Mouse (Mus musculus): ENCODE measurements at regions not wholly inside any gene's neighbourhood (a gene's known extent, or its start where the extent isn't known, plus 50 kb on each side); places are given as distances from the start of the nearest gene placed in this dataset.
"Not testable (repeated sequence)": the region's sequence is repeated elsewhere in the genome, so short reads cannot be mapped to it uniquely, and the experiment has no call there.

- no peaks in the 10 kb centered on the region for H3K27me3 ChIP-seq (ENCODE audit: control insufficient read depth, insufficient read depth, low read length)
- TF ChIP-seq POLR2A (IDR thresholded peaks at IDR 0.05; ENCODE audit: control insufficient read depth, low read depth, low read length) (no peak), CTCF (IDR thresholded peaks at IDR 0.05; ENCODE audit: control insufficient read depth, insufficient read depth, insufficient replicate concordance, low read depth, low read length) (no peak)
- no peaks in the 10 kb centered on the region for H3K36me3 ChIP-seq (ENCODE audit: control insufficient read depth, insufficient read depth, low read length)
Measured at GRCm38 (mm10) chr14:90334541-90334940, 1863.3 kb upstream of the Pcdh20 start.

GRCm38 (mm10) chr14:90295456-90295855, 1824.3 kb upstream of the Pcdh20 start:
- not testable (repeated sequence) for H3K36me3 ChIP-seq (ENCODE audit: control insufficient read depth, insufficient read depth, low read length); H3K27ac ChIP-seq (ENCODE audit: control insufficient read depth, insufficient read depth, low read depth, low read length); H3K4me1 ChIP-seq (ENCODE audit: control insufficient read depth, insufficient read depth, low read length); H3K27me3 ChIP-seq (ENCODE audit: control insufficient read depth, insufficient read depth, low read length); H3K4me3 ChIP-seq (ENCODE audit: control insufficient read depth, low read depth, low read length)

More at GRCm38 (mm10) chr14:90334541-90334940, 1863.3 kb upstream of the Pcdh20 start:
- Histone ChIP-seq H3K27ac (ENCODE audit: control insufficient read depth, insufficient read depth, low read depth, low read length) (no peak overlapping the region), H3K4me3 (ENCODE audit: control insufficient read depth, low read depth, low read length) (no peak overlapping the region), H3K4me1 (ENCODE audit: control insufficient read depth, insufficient read depth, low read length) (no peaks in the 10 kb centered on the region)

- H3K4me1 ChIP-seq (ENCODE audit: control insufficient read depth, insufficient read depth, low read length), result no peaks in the 10 kb centered on the region
- no peak for TF ChIP-seq POLR2A (IDR thresholded peaks at IDR 0.05; ENCODE audit: control insufficient read depth, low read depth, low read length)
- no peak for TF ChIP-seq CTCF (IDR thresholded peaks at IDR 0.05; ENCODE audit: control insufficient read depth, insufficient read depth, insufficient replicate concordance, low read depth, low read length)
- no peaks in the 10 kb centered on the region for H3K27me3 ChIP-seq (ENCODE audit: control insufficient read depth, insufficient read depth, low read length)
- H3K36me3 ChIP-seq (ENCODE audit: control insufficient read depth, insufficient read depth, low read length), result no peaks in the 10 kb centered on the region
- no peak overlapping the region for H3K4me3 ChIP-seq (ENCODE audit: control insufficient read depth, low read depth, low read length)
- H3K27ac ChIP-seq (ENCODE audit: control insufficient read depth, insufficient read depth, low read depth, low read length), result no peak overlapping the region
Measured at GRCm38 (mm10) chr14:90246042-90246441, 1774.8 kb upstream of the Pcdh20 start.

- H3K4me1 ChIP-seq (ENCODE audit: control insufficient read depth, insufficient read depth, low read length), result no peaks in the 10 kb centered on the region
- no peaks in the 10 kb centered on the region for H3K36me3 ChIP-seq (ENCODE audit: control insufficient read depth, insufficient read depth, low read length)
- TF ChIP-seq CTCF (IDR thresholded peaks at IDR 0.05; ENCODE audit: control insufficient read depth, insufficient read depth, insufficient replicate concordance, low read depth, low read length), result no peak
- no peak for TF ChIP-seq POLR2A (IDR thresholded peaks at IDR 0.05; ENCODE audit: control insufficient read depth, low read depth, low read length)
- no peak overlapping the region for H3K27ac ChIP-seq (ENCODE audit: control insufficient read depth, insufficient read depth, low read depth, low read length)
- no peak overlapping the region for H3K4me3 ChIP-seq (ENCODE audit: control insufficient read depth, low read depth, low read length)
- no peaks in the 10 kb centered on the region for H3K27me3 ChIP-seq (ENCODE audit: control insufficient read depth, insufficient read depth, low read length)
Measured at GRCm38 (mm10) chr14:90232661-90233060, 1761.5 kb upstream of the Pcdh20 start.

GRCm38 (mm10) chr14:90200294-90200693, 1729.1 kb upstream of the Pcdh20 start:
- no peaks in the 10 kb centered on the region for H3K36me3 ChIP-seq (ENCODE audit: control insufficient read depth, insufficient read depth, low read length)
- no peak for TF ChIP-seq POLR2A (IDR thresholded peaks at IDR 0.05; ENCODE audit: control insufficient read depth, low read depth, low read length)
- H3K27me3 ChIP-seq (ENCODE audit: control insufficient read depth, insufficient read depth, low read length), result no peaks in the 10 kb centered on the region
- H3K4me1 ChIP-seq (ENCODE audit: control insufficient read depth, insufficient read depth, low read length), result no peaks in the 10 kb centered on the region
- no peak overlapping the region for H3K4me3 ChIP-seq (ENCODE audit: control insufficient read depth, low read depth, low read length)
- no peak overlapping the region for H3K27ac ChIP-seq (ENCODE audit: control insufficient read depth, insufficient read depth, low read depth, low read length)

- TF ChIP-seq CTCF (IDR thresholded peaks at IDR 0.05; ENCODE audit: control insufficient read depth, insufficient read depth, insufficient replicate concordance, low read depth, low read length) (no peak), POLR2A (IDR thresholded peaks at IDR 0.05; ENCODE audit: control insufficient read depth, low read depth, low read length) (no peak)
- H3K36me3 ChIP-seq (ENCODE audit: control insufficient read depth, insufficient read depth, low read length), result no peaks in the 10 kb centered on the region
Measured at GRCm38 (mm10) chr14:90197791-90198190, 1726.6 kb upstream of the Pcdh20 start.

GRCm38 (mm10) chr14:90172729-90173128, 1701.5 kb upstream of the Pcdh20 start:
- no peak overlapping the region for H3K4me3 ChIP-seq (ENCODE audit: control insufficient read depth, low read depth, low read length)
- peak overlapping the region; percentile 44 for H3K27ac ChIP-seq (ENCODE audit: control insufficient read depth, insufficient read depth, low read depth, low read length)
- H3K27me3 ChIP-seq (ENCODE audit: control insufficient read depth, insufficient read depth, low read length), result no peaks in the 10 kb centered on the region
- TF ChIP-seq POLR2A (IDR thresholded peaks at IDR 0.05; ENCODE audit: control insufficient read depth, low read depth, low read length) (no peak), CTCF (IDR thresholded peaks at IDR 0.05; ENCODE audit: control insufficient read depth, insufficient read depth, insufficient replicate concordance, low read depth, low read length) (no peak)
- H3K36me3 ChIP-seq (ENCODE audit: control insufficient read depth, insufficient read depth, low read length), result no peaks in the 10 kb centered on the region
- no peaks in the 10 kb centered on the region; the same call in 1 of the 2 replicates for H3K4me1 ChIP-seq (ENCODE audit: control insufficient read depth, insufficient read depth, low read length)

More at GRCm38 (mm10) chr14:90197791-90198190, 1726.6 kb upstream of the Pcdh20 start:
- no peaks in the 10 kb centered on the region for H3K4me1 ChIP-seq (ENCODE audit: control insufficient read depth, insufficient read depth, low read length)
- H3K4me3 ChIP-seq (ENCODE audit: control insufficient read depth, low read depth, low read length), result peak overlapping the region; percentile 33
- H3K27me3 ChIP-seq (ENCODE audit: control insufficient read depth, insufficient read depth, low read length), result no peaks in the 10 kb centered on the region
- no peak overlapping the region for H3K27ac ChIP-seq (ENCODE audit: control insufficient read depth, insufficient read depth, low read depth, low read length)

All from testis, adult 2 months (tissue).